Mouse (Mus musculus): ENCODE results near the gene Vamp1.
A peak's percentile ranks its signal among the peaks of the same experiment; 100 is the strongest.
"Not testable (repeated sequence)": the region's sequence is repeated elsewhere in the genome, so short reads cannot be mapped to it uniquely, and the experiment has no call there.

Vamp1 gene

GRCm38 (mm10) chr6:125252285-125252684 lies 36.9 kb downstream of the Vamp1 start:
- no peak for DNase-seq (ENCODE audit: low spot score)

- DNase-seq (ENCODE audit: low spot score) = no peak
Observed at GRCm38 (mm10) chr6:125252711-125253110, 37.4 kb downstream of the Vamp1 start.

GRCm38 (mm10) chr6:125253863-125254715 lies 38.7 kb downstream of the Vamp1 start:
- DNase-seq (ENCODE audit: low spot score) = no peak

- DNase-seq (ENCODE audit: low spot score) = no peak
Observed at GRCm38 (mm10) chr6:125255516-125256044, 40.2 kb downstream of the Vamp1 start.

- no peak for DNase-seq (ENCODE audit: low spot score)
Observed at GRCm38 (mm10) chr6:125256222-125256966, 41.0 kb downstream of the Vamp1 start.

GRCm38 (mm10) chr6:125260006-125260555 lies 44.7 kb downstream of the Vamp1 start:
- no peak for DNase-seq (ENCODE audit: low spot score)

- DNase-seq (ENCODE audit: low spot score) = no peak
Observed at GRCm38 (mm10) chr6:125264219-125264618, 48.9 kb downstream of the Vamp1 start.

GRCm38 (mm10) chr6:125265239-125265638 lies 49.9 kb downstream of the Vamp1 start:
- DNase-seq (ENCODE audit: low spot score) = no peak

- DNase-seq (ENCODE audit: low spot score) = no peak
Observed at GRCm38 (mm10) chr6:125266091-125266490, 50.7 kb downstream of the Vamp1 start.

- DNase-seq (ENCODE audit: low spot score) = not testable (repeated sequence)
Observed at GRCm38 (mm10) chr6:125266600-125266999, 51.2 kb downstream of the Vamp1 start.

GRCm38 (mm10) chr6:125267469-125267868 lies 52.1 kb downstream of the Vamp1 start:
- DNase-seq (ENCODE audit: low spot score) = no peak

- no peak for DNase-seq (ENCODE audit: low spot score)
Observed at GRCm38 (mm10) chr6:125268799-125269198, 53.4 kb downstream of the Vamp1 start.

- peak; percentile 79 for DNase-seq (ENCODE audit: low spot score)
Observed at GRCm38 (mm10) chr6:125271455-125272227, 56.3 kb downstream of the Vamp1 start.

GRCm38 (mm10) chr6:125272228-125272785 lies 57.0 kb downstream of the Vamp1 start:
- no peak for DNase-seq (ENCODE audit: low spot score)

- no peak for DNase-seq (ENCODE audit: low spot score)
Observed at GRCm38 (mm10) chr6:125274841-125275563, 59.7 kb downstream of the Vamp1 start.

GRCm38 (mm10) chr6:125279729-125280128 lies 64.4 kb downstream of the Vamp1 start:
- no peak for DNase-seq (ENCODE audit: low spot score)

- DNase-seq (ENCODE audit: low spot score) = not testable (repeated sequence)
Observed at GRCm38 (mm10) chr6:125282721-125283120, 67.4 kb downstream of the Vamp1 start.

GRCm38 (mm10) chr6:125284250-125284649 lies 68.9 kb downstream of the Vamp1 start:
- DNase-seq (ENCODE audit: low spot score) = no peak

GRCm38 (mm10) chr6:125284751-125285150 lies 69.4 kb downstream of the Vamp1 start:
- no peak for DNase-seq (ENCODE audit: low spot score)

- DNase-seq (ENCODE audit: low spot score) = peak; percentile 90
Observed at GRCm38 (mm10) chr6:125285890-125286289, 70.5 kb downstream of the Vamp1 start, which contains the start of gene Tuba3a. Gene Tuba3a (minus strand): TSS chr6:125286042.

GRCm38 (mm10) chr6:125286944-125287343 lies 71.6 kb downstream of the Vamp1 start:
- no peak for DNase-seq (ENCODE audit: low spot score)
